Mouse (Mus musculus) MEL (cell line): ENCODE results near the gene Xkr7.

Source experiments
- CTCF ChIP-seq, 3 experiments: IDR thresholded peaks in 2 of 3; conservative IDR thresholded peaks in 1 of 3; 2 replicates each; pipeline ENCODE4 v1.5.1; 2011 to 2012; ENCODE audit warnings: low read length in 3 of 3, low read depth in 2 of 3, mild to moderate bottlenecking in 2 of 3, improper control_type of control experiment in 1 of 3, inconsistent platforms in 1 of 3, mixed read lengths in 1 of 3, moderate library complexity in 1 of 3; ENCODE audit not compliant: control insufficient read depth in 1 of 3, insufficient read depth in 1 of 3, poor library complexity in 1 of 3, severe bottlenecking in 1 of 3
- EP300 ChIP-seq, 2 experiments: IDR thresholded peaks; 2 replicates each; pipeline ENCODE4 v1.6.1; 2011; ENCODE audit warnings: improper control_type of control experiment in 2 of 2, low read length in 2 of 2, low read depth in 1 of 2, mild to moderate bottlenecking in 1 of 2
- HCFC1 ChIP-seq: IDR thresholded peaks from 2 replicates; pipeline ENCODE4 v1.6.1; 2012; ENCODE audit warnings: low read depth, mild to moderate bottlenecking, inconsistent platforms, low read length, improper control_type of control experiment, moderate library complexity
- POLR2A ChIP-seq, 2 experiments: IDR thresholded peaks; 2 replicates each; pipeline ENCODE4 v1.6.1; 2011 to 2012; ENCODE audit warnings: low read length in 2 of 2, mild to moderate bottlenecking in 2 of 2, control low read depth in 1 of 2, improper control_type of control experiment in 1 of 2, low read depth in 1 of 2, moderate library complexity in 1 of 2; ENCODE audit not compliant: control insufficient read depth in 1 of 2, insufficient read depth in 1 of 2, poor library complexity in 1 of 2
- ZKSCAN1 ChIP-seq: IDR thresholded peaks from 2 replicates; pipeline ENCODE4 v1.6.1; 2012; ENCODE audit warnings: low read depth, mild to moderate bottlenecking, inconsistent platforms, low read length, improper control_type of control experiment, moderate library complexity

DNA sequence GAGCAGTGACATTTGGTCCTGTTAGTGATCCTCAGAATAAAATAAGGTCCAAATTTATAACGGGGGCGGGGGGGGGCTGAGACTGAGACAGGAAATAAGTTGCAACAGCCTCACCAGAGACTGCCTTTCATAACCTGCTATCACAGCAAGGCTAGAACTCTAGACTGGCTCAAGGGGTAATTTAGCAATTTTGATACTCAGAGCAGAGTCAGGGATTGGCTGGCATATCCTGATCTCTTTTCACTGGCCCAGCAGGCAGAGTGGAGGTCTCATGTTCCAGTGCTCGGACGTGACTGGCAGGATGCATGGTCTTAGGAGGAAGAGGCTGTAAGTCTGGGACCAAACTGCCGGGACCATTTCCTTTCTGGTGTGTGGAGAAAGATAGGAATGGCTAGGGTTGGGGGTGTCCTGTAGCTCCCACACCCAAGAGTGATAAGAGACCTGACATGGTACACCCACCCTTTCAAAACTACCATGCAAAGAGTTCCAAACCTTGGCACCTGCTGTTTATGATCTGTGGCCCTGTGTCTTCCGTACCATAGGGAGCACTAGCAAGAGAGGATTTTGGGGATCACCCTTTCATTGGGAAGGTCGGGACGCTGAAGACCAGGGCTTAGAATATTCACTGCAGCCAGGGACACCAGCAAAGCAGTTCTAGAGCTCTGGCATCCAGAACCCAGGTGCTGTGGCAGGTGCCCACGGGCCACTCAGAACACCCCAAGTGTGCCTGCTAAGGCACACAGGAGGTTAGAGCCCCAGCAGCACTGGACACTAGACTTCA, 32.7 kb downstream of the Xkr7 start:
- no peak for TF ChIP-seq CTCF (IDR thresholded peaks at IDR 0.05 in 2 of 3, conservative IDR thresholded peaks at IDR 0.05 in 1 of 3; ENCODE audit: control insufficient read depth in 1 of 3, insufficient read depth in 1 of 3, low read depth in 2 of 3, low read length in 3 of 3, poor library complexity in 1 of 3, severe bottlenecking in 1 of 3)
- TF ChIP-seq HCFC1: no peak
- no peak for TF ChIP-seq ZKSCAN1
- no peak for TF ChIP-seq POLR2A (IDR thresholded peaks at IDR 0.05; ENCODE audit: control insufficient read depth in 1 of 2, insufficient read depth in 1 of 2, low read depth in 1 of 2, low read length in 2 of 2, poor library complexity in 1 of 2)
- TF ChIP-seq EP300 (IDR thresholded peaks at IDR 0.05; ENCODE audit: low read depth in 1 of 2, low read length in 2 of 2): no peak
